Mouse (Mus musculus): ENCODE data around the gene Tmem43.

- no peak for TF ChIP-seq GATA1 (IDR thresholded peaks at IDR 0.05; ENCODE audit: low read length)
- no peak for TF ChIP-seq TAL1 (IDR thresholded peaks at IDR 0.05; ENCODE audit: low read length)
Measured at GRCm38 (mm10) chr6:91494526-91494925, 21.0 kb downstream of the Tmem43 start.
